Mouse (Mus musculus) megakaryocyte, embryonic 14.5 days (primary cell): ENCODE results near the gene Adgrl2.

Experiments
- FLI1 ChIP-seq: IDR thresholded peaks from 2 replicates; pipeline ENCODE4 v1.6.1; 2012; ENCODE audit warnings: low read length, inconsistent platforms, mixed read lengths
- GATA1 ChIP-seq: IDR thresholded peaks from 3 replicates; pipeline ENCODE4 v1.6.1; 2012; ENCODE audit warnings: mixed read lengths, low read length, inconsistent platforms, borderline replicate concordance

DNA sequence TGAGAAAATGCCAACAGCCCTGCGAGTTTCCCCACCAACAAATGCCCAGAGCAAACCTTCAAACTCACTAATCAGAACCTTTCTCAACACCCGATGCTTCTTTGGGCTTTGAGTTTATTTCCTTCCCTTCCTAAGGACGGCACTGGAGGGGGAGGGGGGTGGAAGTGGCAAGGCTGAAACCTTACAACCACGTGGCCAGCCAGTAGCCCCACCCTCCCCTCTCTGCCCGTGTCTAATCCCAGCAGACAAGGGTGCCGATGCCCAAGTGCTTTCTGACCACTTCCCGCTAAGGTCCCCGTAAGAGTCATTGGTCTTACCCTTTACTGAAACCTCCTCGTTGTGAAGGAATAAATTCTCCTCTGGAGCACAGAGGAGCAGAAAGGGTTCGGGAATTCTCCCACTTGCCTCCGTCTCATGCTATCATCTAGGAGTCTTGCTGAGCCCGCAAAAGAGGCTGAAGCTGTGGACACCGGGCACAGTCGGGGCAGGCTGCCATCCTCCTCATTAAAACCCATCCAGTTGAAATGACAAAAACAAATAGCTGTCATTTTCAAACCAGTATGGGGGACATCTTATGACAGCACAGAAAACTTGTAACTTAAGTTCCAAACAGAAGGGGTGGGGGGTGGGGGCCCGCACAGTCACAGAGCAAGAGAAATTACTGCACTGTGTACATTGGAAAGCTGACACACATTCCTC lies 30.9 kb downstream of the Adgrl2 start:
- no peak for TF ChIP-seq GATA1
- no peak for TF ChIP-seq FLI1
